Mouse (Mus musculus) gastrocnemius, adult 2 months (tissue): ENCODE data around the gene Gm21750. TPM values are rescaled to one million over a fixed set of nuclear protein-coding genes. Genes with fewer than 3 reads are reported as not detected.

Experiments used
- DNase-seq: peaks from one replicate; pipeline ENCODE4 v3.0.0; 2022
- H3K27ac ChIP-seq: fragments of 200-600 bp; 2 replicates; pipeline ENCODE4 v1.8.1; 2022; ENCODE audit warnings: mild to moderate bottlenecking
- H3K4me3 ChIP-seq: fragments of 200-600 bp; 2 replicates; pipeline ENCODE4 v1.8.1; 2022; ENCODE audit warnings: mild to moderate bottlenecking, moderate library complexity
- CTCF ChIP-seq: fragments of 200-600 bp; IDR thresholded peaks from 2 replicates; pipeline ENCODE4 v1.8.1; 2022; ENCODE audit warnings: antibody characterized with exemption, mild to moderate bottlenecking, moderate library complexity
- intact Hi-C: fragments of 180-260 bp; cut with DNase I; formaldehyde crosslinking; loops from one replicate; pipeline ENCODE4 v1.15.1; 2025
- total RNA-seq, 2 experiments: library from RNA; stranded (reverse); gene quantifications; 2 replicates each; pipeline ENCODE4 v1.2.3; 2021

Gm21750 gene
- total RNA-seq, 2 experiments from 2014 or later: not detected

GRCm38 (mm10) chr14:73709412-73710110 lies 48.5 kb downstream of the Gm21750 start:
- DNase-seq: no peak
- H3K27ac ChIP-seq: no peak overlapping the region
- no peak for TF ChIP-seq CTCF
- H3K4me3 ChIP-seq: no peak overlapping the region
- intact Hi-C loops: no loop called here

Other genes starting within 250 kb of the Gm21750 start
- gene Med4, start 151.2 kb upstream of the Gm21750 start, total RNA-seq: 10 to 100 TPM; 13.4 to 16.1 TPM
- gene Sucla2, start 135.9 kb upstream of the Gm21750 start, total RNA-seq: 100 to 1,000 TPM; 428 to 488 TPM
- 1 to 10 TPM; 6.7 to 7.2 TPM for gene Nudt15, start 113.0 kb upstream of the Gm21750 start, total RNA-seq